Mouse (Mus musculus) adrenal gland, adult 8-10 months (tissue): Measurements from ENCODE around the gene Col4a3bp. TPM values are rescaled to one million over a fixed set of nuclear protein-coding genes. Genes with fewer than 3 reads are reported as not detected.

ENCODE experiments used
- DNase-seq: peaks from one replicate; pipeline ENCODE4 v3.0.0; 2022
- total RNA-seq, 4 experiments: library from RNA; stranded (reverse); gene quantifications; 2 replicates each; pipeline ENCODE4 v1.2.4; 2022

The Col4a3bp gene
- total RNA-seq, 4 experiments from 2014 or later, result 91.6 to 134 (median 104) TPM

- no peak for DNase-seq
Observed at GRCm38 (mm10) chr13:96542901-96543891, 778 bp downstream of the Col4a3bp start.

- no peak for DNase-seq
Observed at GRCm38 (mm10) chr13:96544506-96544905, 2.1 kb downstream of the Col4a3bp start.

- DNase-seq, result no peak
Observed at GRCm38 (mm10) chr13:96547250-96547649, 4.8 kb downstream of the Col4a3bp start.

- DNase-seq, result no peak
Observed at GRCm38 (mm10) chr13:96547941-96548340, 5.5 kb downstream of the Col4a3bp start.

- no peak for DNase-seq
Observed at GRCm38 (mm10) chr13:96555099-96555498, 12.7 kb downstream of the Col4a3bp start.

GRCm38 (mm10) chr13:96567977-96568376 lies 25.6 kb downstream of the Col4a3bp start:
- DNase-seq, result no peak

GRCm38 (mm10) chr13:96570313-96571015 lies 28.0 kb downstream of the Col4a3bp start:
- DNase-seq, result no peak

- DNase-seq, result no peak
Observed at GRCm38 (mm10) chr13:96571016-96571361, 28.6 kb downstream of the Col4a3bp start.

- DNase-seq, result no peak
Observed at GRCm38 (mm10) chr13:96574170-96574569, 31.8 kb downstream of the Col4a3bp start.

- DNase-seq, result no peak
Observed at GRCm38 (mm10) chr13:96579104-96579503, 36.7 kb downstream of the Col4a3bp start.

- DNase-seq, result no peak
Observed at GRCm38 (mm10) chr13:96579979-96580378, 37.6 kb downstream of the Col4a3bp start.

- no peak for DNase-seq
Observed at GRCm38 (mm10) chr13:96584201-96584600, 41.8 kb downstream of the Col4a3bp start.

GRCm38 (mm10) chr13:96586540-96586939 lies 44.1 kb downstream of the Col4a3bp start:
- no peak for DNase-seq

- DNase-seq, result no peak
Observed at GRCm38 (mm10) chr13:96588642-96589041, 46.2 kb downstream of the Col4a3bp start.

GRCm38 (mm10) chr13:96593621-96594020 lies 51.2 kb downstream of the Col4a3bp start:
- DNase-seq, result no peak

GRCm38 (mm10) chr13:96594070-96594469 lies 51.7 kb downstream of the Col4a3bp start:
- DNase-seq, result no peak

GRCm38 (mm10) chr13:96599182-96599581 lies 56.8 kb downstream of the Col4a3bp start:
- peak; percentile 19 for DNase-seq

GRCm38 (mm10) chr13:96604242-96604641 lies 61.8 kb downstream of the Col4a3bp start:
- DNase-seq, result no peak

GRCm38 (mm10) chr13:96614615-96615014 lies 72.2 kb downstream of the Col4a3bp start:
- DNase-seq, result no peak

- no peak for DNase-seq
Observed at GRCm38 (mm10) chr13:96620891-96621290, 78.5 kb downstream of the Col4a3bp start.

GRCm38 (mm10) chr13:96630396-96630795 lies 88.0 kb downstream of the Col4a3bp start:
- no peak for DNase-seq

- no peak for DNase-seq
Observed at GRCm38 (mm10) chr13:96644168-96644567, 101.8 kb downstream of the Col4a3bp start.

- DNase-seq, result no peak
Observed at GRCm38 (mm10) chr13:96645822-96646221, 103.4 kb downstream of the Col4a3bp start.

- DNase-seq, result no peak
Observed at GRCm38 (mm10) chr13:96653041-96653440, 110.6 kb downstream of the Col4a3bp start.
